Mouse (Mus musculus) stomach, postnatal 0 days (tissue): Measurements from ENCODE around the gene Plcl1.

ENCODE experiments used
- CTCF ChIP-seq: IDR thresholded peaks from 2 replicates; pipeline ENCODE4 v1.5.1; 2016; ENCODE audit warnings: antibody characterized with exemption, low read depth, mild to moderate bottlenecking, moderate library complexity
- EP300 ChIP-seq: optimal IDR thresholded peaks from 2 replicates; pipeline ENCODE3; 2016; ENCODE audit warnings: antibody characterized with exemption

DNA sequence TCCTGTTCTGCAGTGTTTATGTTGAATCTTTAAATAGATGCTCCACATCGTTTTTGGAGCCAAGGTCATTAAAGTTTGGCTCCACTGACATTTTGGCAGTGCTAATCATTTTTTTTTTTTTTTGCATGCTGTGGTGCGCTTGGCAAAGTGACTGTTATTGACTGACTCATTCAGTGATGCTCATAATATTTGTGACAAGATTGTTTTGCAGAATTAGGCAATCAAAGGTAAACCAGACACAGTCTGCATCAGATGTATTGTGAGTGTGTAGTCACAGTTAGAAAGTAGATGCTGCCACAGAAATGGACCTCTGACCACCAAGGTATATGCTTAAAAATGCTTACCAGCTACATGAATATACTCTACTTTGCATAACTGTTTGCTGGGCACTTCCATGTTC lies 21.9 kb downstream of the Plcl1 start:
- no peak for TF ChIP-seq CTCF
- TF ChIP-seq EP300, result no peak
